Mouse (Mus musculus) G1E (cell line): ENCODE measurements at regions not wholly inside any gene's neighbourhood (a gene's known extent, or its start where the extent isn't known, plus 50 kb on each side); places are given as distances from the start of the nearest gene placed in this dataset.

Experiments used
- CTCF ChIP-seq: IDR thresholded peaks from 2 replicates; pipeline ENCODE4 v1.5.1; 2012; ENCODE audit warnings: low read depth, low read length, inconsistent platforms, mixed read lengths
- POLR2AphosphoS5 ChIP-seq: IDR thresholded peaks from 2 replicates; pipeline ENCODE4 v1.6.1; 2012; ENCODE audit warnings: low read depth, low read length, inconsistent platforms; ENCODE audit not compliant: insufficient replicate concordance
- TAL1 ChIP-seq: conservative IDR thresholded peaks from 2 replicates; pipeline ENCODE4 v1.6.1; 2012; ENCODE audit warnings: low read depth, low read length, inconsistent platforms, mixed read lengths

- TF ChIP-seq CTCF: no peak
- no peak for TF ChIP-seq POLR2AphosphoS5
- no peak for TF ChIP-seq TAL1
Measured at GRCm38 (mm10) chr3:21813401-21813800, 263.1 kb upstream of the Tbl1xr1 start.
